Mouse (Mus musculus) limb, embryonic 11.5 days (tissue): ENCODE data around the gene Ifi204. TPM values are rescaled to one million over a fixed set of nuclear protein-coding genes. Genes with fewer than 3 reads are reported as not detected.
"Not testable (repeated sequence)": the region's sequence is repeated elsewhere in the genome, so short reads cannot be mapped to it uniquely, and the experiment has no call there.

Experiments used
- ATAC-seq: fragments of 200-750 bp; cut with Nextera tagmentation; 2 replicates; pipeline ENCODE4 v1.8.0; 2017; ENCODE audit warnings: low read depth; ENCODE audit not compliant: insufficient number of reproducible peaks, low FRiP score, low TSS enrichment
- DNase-seq: peaks from one replicate; pipeline ENCODE4 v3.0.0-alpha.2; 2015; ENCODE audit warnings: low spot score
- H3K27ac ChIP-seq: fragments of 300-500 bp; sonication (generic); replicated peaks from 2 replicates; pipeline ENCODE4 v1.5.1; 2014; ENCODE audit warnings: low read depth, mild to moderate bottlenecking, low read length
- H3K27me3 ChIP-seq: fragments of 300-500 bp; sonication (generic); 2 replicates; pipeline ENCODE4 v1.6.1; 2014; ENCODE audit warnings: mild to moderate bottlenecking, low read length, mixed read lengths; ENCODE audit not compliant: control insufficient read depth, insufficient read depth
- H3K36me3 ChIP-seq: fragments of 300-500 bp; sonication (generic); 2 replicates; pipeline ENCODE4 v1.6.1; 2014; ENCODE audit warnings: mild to moderate bottlenecking, low read length, moderate library complexity, mixed read lengths; ENCODE audit not compliant: control insufficient read depth, insufficient read depth
- H3K4me1 ChIP-seq: fragments of 300-500 bp; sonication (generic); 2 replicates; pipeline ENCODE4 v1.6.1; 2014; ENCODE audit warnings: low read length, mixed read lengths; ENCODE audit not compliant: control insufficient read depth, insufficient read depth
- H3K4me2 ChIP-seq: fragments of 300-500 bp; sonication (generic); 2 replicates; pipeline ENCODE4 v1.6.1; 2014; ENCODE audit warnings: low read depth, mild to moderate bottlenecking, moderate library complexity; ENCODE audit not compliant: severe bottlenecking
- H3K4me3 ChIP-seq: fragments of 300-500 bp; sonication (generic); 2 replicates; pipeline ENCODE4 v1.5.1; 2014; ENCODE audit warnings: low read depth, low read length
- H3K9ac ChIP-seq: fragments of 300-500 bp; sonication (generic); 2 replicates; pipeline ENCODE4 v1.6.1; 2014; ENCODE audit warnings: mild to moderate bottlenecking, low read length
- H3K9me3 ChIP-seq: fragments of 300-500 bp; sonication (generic); 2 replicates; pipeline ENCODE4 v1.6.1; 2016; ENCODE audit warnings: low read length; ENCODE audit not compliant: control insufficient read depth
- WGBS: fragments of 180-500 bp; shearing (Covaris S2); extraction: QIAGEN DNeasy Blood & Tissue Kit; methylation state at CpG from one replicate; pipeline ENCODE4 v1.1.7; 2014; 5-methylcytosine and 5-hydroxymethylcytosine counted together
- polyA plus RNA-seq: library from polyadenylated mRNA; unstranded; fragments of >200 nt; fragmentation: Nextera tagmentation; extraction: Ambion mirVana; gene quantifications from 2 replicates; pipeline ENCODE4 v1.2.1, GENCODE M21; 2014

The Ifi204 gene
- polyA plus RNA-seq, 1 experiment from 2014 or later: 0.89 TPM

GRCm38 (mm10) chr1:173741656-173742055 lies 25.1 kb downstream of the Ifi204 start, which contains the start of gene Ifi207:
Ifi207 (minus strand) TSS chr1:173741747.
- ATAC-seq (no peak), DNase-seq (no peak)
- no peak within 1 kb of the TSS for H3K4me3 ChIP-seq
- no peak within 1 kb of the TSS for H3K4me2 ChIP-seq
- H3K9me3 ChIP-seq: no peaks in the 10 kb centered on the region
- H3K9ac ChIP-seq: no peak within 1 kb of the TSS
- H3K4me1 ChIP-seq: no peaks in the 10 kb centered on the region
- no peaks in the 10 kb centered on the region for H3K27me3 ChIP-seq
- H3K27ac ChIP-seq: no peak within 1 kb of the TSS
- no peaks in the 10 kb centered on the region for H3K36me3 ChIP-seq
- 73% methylated on average over 4 of the region's 4 CpGs for WGBS

DNA sequence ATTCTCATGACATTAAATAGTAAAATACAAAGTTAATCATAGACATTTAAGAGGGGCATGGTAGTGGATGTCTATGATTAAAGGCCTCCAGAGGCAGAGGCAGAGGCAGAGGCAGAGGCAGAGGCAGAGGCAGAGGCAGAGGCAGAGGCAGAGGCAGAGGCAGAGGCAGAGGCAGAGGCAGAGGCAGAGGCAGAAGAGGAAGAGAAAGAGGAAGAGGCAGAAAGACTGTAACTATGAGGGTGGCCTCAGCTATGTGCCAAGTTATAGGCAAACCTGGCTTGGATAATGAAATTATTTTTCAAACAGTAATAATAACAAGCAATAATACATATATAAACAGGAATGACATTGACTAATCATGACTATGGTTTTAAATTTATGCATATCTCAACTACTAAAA lies 26.2 kb downstream of the Ifi204 start:
- Histone ChIP-seq H3K9ac (no peak overlapping the region), H3K27me3 (no peaks in the 10 kb centered on the region), H3K9me3 (no peaks in the 10 kb centered on the region), H3K36me3 (no peaks in the 10 kb centered on the region), H3K27ac (no peak overlapping the region), H3K4me1 (no peaks in the 10 kb centered on the region), H3K4me3 (no peak overlapping the region), H3K4me2 (no peak overlapping the region)
- no peak for DNase-seq
- no peak for ATAC-seq

- Histone ChIP-seq H3K9me3 (no peaks in the 10 kb centered on the region), H3K36me3 (no peaks in the 10 kb centered on the region), H3K27me3 (no peaks in the 10 kb centered on the region), H3K27ac (no peak overlapping the region), H3K4me1 (no peaks in the 10 kb centered on the region), H3K9ac (no peak overlapping the region), H3K4me2 (no peak overlapping the region), H3K4me3 (no peak overlapping the region)
- WGBS: 69% methylated on average over 2 of the region's 2 CpGs
- DNase-seq (no peak), ATAC-seq (no peak)
Measured at GRCm38 (mm10) chr1:173736986-173737385, 29.8 kb downstream of the Ifi204 start.

GRCm38 (mm10) chr1:173735015-173735414 lies 31.7 kb downstream of the Ifi204 start:
- 87% methylated on average over 4 of the region's 4 CpGs for WGBS
- H3K9me3 ChIP-seq, H3K27me3 ChIP-seq, H3K4me1 ChIP-seq, H3K27ac ChIP-seq, H3K36me3 ChIP-seq, H3K9ac ChIP-seq, H3K4me3 ChIP-seq, H3K4me2 ChIP-seq, DNase-seq, ATAC-seq: not testable (repeated sequence)

DNA sequence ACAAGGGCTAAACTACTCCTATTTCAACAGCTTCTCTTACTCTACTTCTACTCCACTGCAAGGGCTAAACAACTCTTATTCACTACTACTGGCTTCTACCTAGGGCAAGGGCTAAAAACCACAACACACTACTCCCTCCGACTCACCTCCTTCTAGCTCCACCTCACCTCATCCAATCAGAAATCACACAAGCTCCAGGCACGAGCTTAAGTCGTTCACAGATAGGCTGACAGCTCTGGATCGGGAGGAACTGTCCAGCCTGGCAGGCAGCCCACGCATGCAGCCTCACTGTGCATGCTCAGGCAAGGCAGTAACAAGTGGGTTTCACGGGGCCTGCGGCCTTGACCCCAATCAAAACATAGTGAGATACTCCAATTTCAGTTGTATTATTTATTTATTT lies 33.5 kb downstream of the Ifi204 start:
- ATAC-seq: peak; percentile 72; the same call in 1 of the 2 replicates
- no peaks in the 10 kb centered on the region for H3K4me1 ChIP-seq
- no peak overlapping the region for H3K4me3 ChIP-seq
- no peaks in the 10 kb centered on the region for H3K9me3 ChIP-seq
- 27% methylated on average over 7 of the region's 7 CpGs for WGBS
- peak; percentile 37 for DNase-seq
- no peak overlapping the region for H3K27ac ChIP-seq
- H3K9ac ChIP-seq: no peak overlapping the region
- no peaks in the 10 kb centered on the region for H3K36me3 ChIP-seq
- no peaks in the 10 kb centered on the region for H3K27me3 ChIP-seq
- no peak overlapping the region for H3K4me2 ChIP-seq

Other genes starting within 250 kb of the Ifi204 start
- gene Ifi214, start 231.0 kb downstream of the Ifi204 start, polyA plus RNA-seq: not detected in 2 replicates
- gene Ifi213, start 167.7 kb downstream of the Ifi204 start, polyA plus RNA-seq: not detected in 2 replicates
- gene Ifi209, start 136.0 kb downstream of the Ifi204 start, polyA plus RNA-seq: 0.07 TPM in 1 of 2 replicates, not detected in the other
- not detected in 2 replicates for gene Ifi208, start 93.3 kb downstream of the Ifi204 start, polyA plus RNA-seq
- gene Ifi207, start 25.2 kb downstream of the Ifi204 start, polyA plus RNA-seq: 0.48 and 0.57 TPM in 2 replicates
- 0.16 and 0.18 TPM in 2 replicates for gene Ifi211, start 146.1 kb upstream of the Ifi204 start, polyA plus RNA-seq
- gene Mndal, start 175.5 kb upstream of the Ifi204 start, polyA plus RNA-seq: 0.32 and 1.3 TPM in 2 replicates
- gene Ifi203, start 175.7 kb upstream of the Ifi204 start, polyA plus RNA-seq: 0.04 and 0.24 TPM in 2 replicates
- not detected in 2 replicates for gene Ifi202b, start 215.8 kb upstream of the Ifi204 start, polyA plus RNA-seq